Mouse (Mus musculus) erythroblast, embryonic 14.5 days (primary cell): ENCODE data around the gene Eif4g3. TPM values are rescaled to one million over a fixed set of nuclear protein-coding genes. Genes with fewer than 3 reads are reported as not detected.

Experiments used
- H3K27me3 ChIP-seq: 2 replicates; pipeline ENCODE4 v1.6.1; 2012; ENCODE audit warnings: inconsistent platforms; ENCODE audit not compliant: control insufficient read depth
- H3K36me3 ChIP-seq: 2 replicates; pipeline ENCODE4 v1.6.1; 2012; ENCODE audit warnings: mild to moderate bottlenecking, inconsistent platforms; ENCODE audit not compliant: control insufficient read depth
- H3K4me1 ChIP-seq: 2 replicates; pipeline ENCODE4 v1.6.1; 2012; ENCODE audit warnings: inconsistent platforms; ENCODE audit not compliant: control insufficient read depth
- H3K4me3 ChIP-seq: replicated peaks from 2 replicates; pipeline ENCODE3; 2012; ENCODE audit warnings: moderate library complexity, mild to moderate bottlenecking, inconsistent platforms
- H3K9me3 ChIP-seq: 2 replicates; pipeline ENCODE4 v1.6.1; 2012; ENCODE audit warnings: low read length, inconsistent platforms, mixed read lengths; ENCODE audit not compliant: control insufficient read depth
- GATA1 ChIP-seq: IDR thresholded peaks from 2 replicates; pipeline ENCODE4 v1.6.1; 2012; ENCODE audit warnings: low read length, inconsistent platforms, mixed read lengths
- TAL1 ChIP-seq: IDR thresholded peaks from 3 replicates; pipeline ENCODE4 v1.6.1; 2012; ENCODE audit warnings: low read length, inconsistent platforms, mixed read lengths
- polyA plus RNA-seq: library from polyadenylated mRNA; stranded (reverse); fragments of >175 nt; gene quantifications from 2 replicates; pipeline ENCODE4 v1.2.3, GENCODE M21; 2012

Gene Eif4g3
- polyA plus RNA-seq, 1 experiment: 2.9 TPM

DNA sequence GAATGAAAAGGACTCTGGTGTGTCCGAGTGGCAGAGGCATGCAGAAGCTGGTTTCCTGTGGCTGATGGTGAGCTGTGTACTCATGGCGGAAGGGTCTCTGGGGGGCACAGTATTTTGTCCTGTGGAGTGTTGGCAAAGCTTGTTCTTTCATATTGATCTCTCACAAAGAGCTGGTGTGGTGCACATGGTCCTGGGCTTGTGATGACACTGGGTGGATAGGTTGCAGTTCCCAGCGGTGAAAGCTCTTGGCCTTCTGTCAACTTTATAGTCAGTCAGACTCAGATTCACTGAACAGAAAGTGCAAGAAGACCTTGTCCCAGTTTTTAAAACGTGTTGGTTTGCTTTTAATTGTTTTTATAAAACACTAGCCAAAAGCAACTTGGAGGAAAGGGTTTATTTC, 68.3 kb downstream of the Eif4g3 start:
- Histone ChIP-seq H3K9me3 (no peaks in the 10 kb centered on the region), H3K36me3 (peaks cover 45% of the 10 kb centered on the region), H3K4me3 (no peak overlapping the region), H3K27me3 (no peaks in the 10 kb centered on the region), H3K4me1 (peaks cover 11% of the 10 kb centered on the region)
- no peak for TF ChIP-seq GATA1
- TF ChIP-seq TAL1: no peak

DNA sequence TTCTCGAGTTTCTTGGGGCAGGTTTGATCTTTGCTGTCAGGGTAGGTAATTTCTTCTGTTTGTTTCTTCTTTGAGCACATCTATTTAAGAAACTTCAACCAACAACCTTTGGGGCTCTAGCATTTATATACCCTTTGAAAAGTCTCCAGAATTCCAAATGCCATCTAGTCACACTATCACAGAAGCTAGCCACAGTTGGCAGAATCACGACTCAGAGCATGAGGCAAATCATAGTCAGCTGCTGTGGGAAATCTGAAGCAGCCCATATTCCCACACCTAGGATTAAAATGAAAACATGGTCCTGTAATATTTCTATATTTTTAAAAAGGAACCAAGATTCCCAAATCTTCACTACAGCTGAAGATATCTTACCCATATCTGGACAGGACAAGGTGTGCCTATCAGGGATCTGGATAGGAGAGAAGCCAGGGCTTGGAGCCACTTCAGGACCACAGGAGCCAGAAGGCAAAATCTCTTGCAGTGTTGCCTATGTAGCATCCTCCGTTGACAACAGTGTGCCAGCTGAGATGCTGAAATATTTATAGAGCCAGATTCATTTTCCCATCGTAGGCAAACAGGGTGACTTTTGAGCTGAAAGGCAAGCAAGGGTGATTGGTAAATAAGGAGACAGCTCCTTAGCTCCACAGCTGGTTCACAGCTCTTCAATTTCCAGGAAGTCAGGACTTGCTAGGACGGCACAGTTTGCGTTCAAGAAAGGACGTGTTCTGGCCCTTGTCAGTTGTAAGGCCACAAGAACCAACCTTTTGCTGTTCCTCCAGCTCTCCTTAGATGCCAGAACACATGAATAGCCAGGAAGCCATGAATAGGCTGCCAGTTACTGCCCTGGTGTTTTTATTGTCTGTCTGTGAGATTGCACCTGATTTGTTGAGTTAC, 70.8 kb downstream of the Eif4g3 start:
- Histone ChIP-seq H3K4me3 (no peak overlapping the region), H3K4me1 (peaks cover 13% of the 10 kb centered on the region), H3K27me3 (no peaks in the 10 kb centered on the region), H3K9me3 (no peaks in the 10 kb centered on the region), H3K36me3 (peaks cover 47% of the 10 kb centered on the region)
- TF ChIP-seq GATA1: no peak
- TF ChIP-seq TAL1: no peak

DNA sequence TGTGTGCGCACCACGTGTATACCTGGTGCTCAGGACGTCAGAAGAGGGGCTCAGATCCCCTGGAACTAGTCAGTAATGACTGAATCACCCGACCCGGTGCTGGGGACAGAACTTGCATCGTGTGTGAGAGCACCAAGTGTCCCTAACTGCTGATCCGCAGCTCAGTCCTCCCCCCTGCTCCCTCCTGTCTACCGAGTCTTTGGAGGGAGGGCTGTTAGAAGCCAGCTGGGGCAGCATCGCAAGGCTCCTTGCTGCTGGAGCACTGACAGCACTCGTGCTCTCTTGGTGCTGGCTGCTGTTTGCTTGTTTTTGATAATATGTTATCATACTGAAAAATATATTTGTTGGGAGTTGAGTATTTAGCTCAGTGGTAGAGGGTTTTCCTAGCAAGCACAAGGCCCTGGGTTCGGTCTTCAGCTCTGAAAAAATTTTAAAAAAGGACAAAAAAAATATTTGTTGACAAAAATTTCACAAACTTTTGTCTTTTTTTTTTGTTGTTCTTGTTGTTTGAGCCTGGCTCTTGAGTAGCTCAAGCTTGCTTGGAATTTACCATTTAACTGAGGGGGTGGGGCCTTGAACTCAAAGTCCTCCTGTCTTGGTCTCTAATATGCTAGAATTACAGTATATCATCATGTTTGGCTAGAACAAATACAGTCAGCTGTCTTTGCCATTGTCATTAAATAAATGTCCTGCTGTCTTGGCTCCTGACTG, 72.2 kb downstream of the Eif4g3 start:
- Histone ChIP-seq H3K4me1 (peaks cover 13% of the 10 kb centered on the region), H3K9me3 (no peaks in the 10 kb centered on the region), H3K36me3 (peaks cover 47% of the 10 kb centered on the region), H3K27me3 (no peaks in the 10 kb centered on the region), H3K4me3 (no peak overlapping the region)
- no peak for TF ChIP-seq TAL1
- no peak for TF ChIP-seq GATA1

DNA sequence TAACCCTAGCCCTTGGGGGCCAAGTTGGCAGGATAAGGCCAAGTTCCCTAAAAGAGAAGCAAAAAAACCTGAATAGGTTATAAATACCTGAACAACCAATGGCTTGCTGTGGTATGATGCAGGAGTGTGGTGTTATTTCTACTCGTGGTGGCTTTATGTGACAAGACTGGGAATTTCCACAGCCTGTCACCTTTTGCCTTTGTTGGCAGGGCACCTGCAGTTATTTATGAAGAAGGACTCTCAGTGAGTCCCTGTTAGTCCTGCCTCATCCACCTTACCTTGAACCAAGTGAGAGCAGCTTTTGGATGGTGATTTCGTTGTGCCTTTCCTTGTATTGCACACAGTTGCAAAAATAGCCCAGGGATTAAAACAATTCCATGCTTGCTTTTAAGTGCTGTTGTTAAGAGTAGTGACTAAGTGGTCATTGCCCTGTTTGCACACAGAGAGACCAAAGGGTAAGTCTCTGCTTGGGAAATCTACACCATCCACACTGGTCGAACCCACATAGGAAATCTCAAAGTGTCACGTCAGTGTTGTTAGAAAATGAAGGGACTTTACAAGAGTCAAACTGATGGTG, 72.9 kb downstream of the Eif4g3 start:
- H3K4me3 ChIP-seq: no peak overlapping the region
- H3K27me3 ChIP-seq: no peaks in the 10 kb centered on the region
- no peaks in the 10 kb centered on the region for H3K9me3 ChIP-seq
- H3K36me3 ChIP-seq: peaks cover 51% of the 10 kb centered on the region
- H3K4me1 ChIP-seq: peaks cover 13% of the 10 kb centered on the region
- TF ChIP-seq TAL1 (no peak), GATA1 (no peak)

DNA sequence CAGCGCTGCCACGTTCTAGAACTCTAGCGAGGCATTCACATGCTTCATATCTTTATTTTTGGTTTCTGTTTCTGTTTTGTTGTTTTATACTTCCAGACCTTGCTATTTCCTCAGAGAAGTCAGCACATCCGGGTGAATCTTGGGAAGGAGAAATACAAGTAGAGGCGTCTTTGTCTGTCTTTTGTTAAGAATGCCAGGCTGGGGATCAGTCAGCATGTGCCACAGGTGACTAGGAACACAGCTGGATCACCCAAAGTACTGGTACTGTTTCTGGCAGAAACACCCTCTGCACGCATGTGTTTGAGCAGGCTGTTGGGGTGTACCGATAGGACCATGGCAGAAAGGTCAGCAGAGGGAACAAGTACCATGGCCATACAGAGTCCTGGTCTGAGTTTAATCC, 73.6 kb downstream of the Eif4g3 start:
- Histone ChIP-seq H3K36me3 (peaks cover 44% of the 10 kb centered on the region), H3K4me3 (no peak overlapping the region), H3K9me3 (no peaks in the 10 kb centered on the region), H3K4me1 (peaks cover 14% of the 10 kb centered on the region), H3K27me3 (no peaks in the 10 kb centered on the region)
- TF ChIP-seq TAL1: no peak

DNA sequence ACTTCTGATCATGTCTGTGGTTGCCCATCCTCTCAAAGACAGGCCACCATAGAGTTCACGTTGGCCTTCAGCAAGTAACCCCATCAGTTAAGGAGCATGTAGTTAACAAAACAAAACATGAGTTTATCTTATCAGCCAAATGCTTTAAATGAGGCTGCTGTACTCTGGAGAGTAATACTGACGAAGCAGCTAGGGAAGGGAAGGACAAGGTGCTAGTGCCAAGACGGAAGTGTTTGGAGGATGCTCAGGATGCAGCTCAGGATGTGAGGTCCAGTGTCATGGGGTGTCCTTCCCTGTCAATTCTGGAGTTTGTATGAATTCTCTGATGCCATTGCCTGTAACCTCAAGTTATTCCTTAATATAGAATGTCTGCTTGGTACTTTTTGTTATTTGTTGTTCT, 75.0 kb downstream of the Eif4g3 start:
- no peak overlapping the region for H3K4me3 ChIP-seq
- no peak for TF ChIP-seq TAL1
- no peak for TF ChIP-seq GATA1
- H3K9me3 ChIP-seq: no peaks in the 10 kb centered on the region
- peaks cover 15% of the 10 kb centered on the region for H3K4me1 ChIP-seq
- peaks cover 31% of the 10 kb centered on the region for H3K36me3 ChIP-seq
- no peaks in the 10 kb centered on the region for H3K27me3 ChIP-seq

DNA sequence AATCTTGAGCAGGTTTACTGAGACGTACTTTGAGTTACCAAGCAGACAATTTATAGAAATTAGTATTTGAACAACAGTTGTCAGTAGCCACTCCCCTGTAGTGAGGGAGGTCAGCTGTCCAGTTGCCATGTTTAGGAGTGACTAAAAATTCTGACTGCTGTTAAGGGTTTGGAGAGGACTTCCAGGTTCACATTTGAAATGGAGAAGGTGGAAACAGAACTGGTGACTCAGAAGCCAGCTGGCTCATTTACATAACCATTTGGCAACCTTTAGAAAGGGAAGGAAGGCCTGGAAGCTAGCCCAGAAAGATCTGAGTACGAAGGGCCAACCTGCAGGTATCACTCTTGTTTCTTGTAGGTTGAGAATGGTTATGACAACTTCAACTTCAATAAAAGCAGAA, 75.8 kb downstream of the Eif4g3 start:
- Histone ChIP-seq H3K4me3 (no peak overlapping the region), H3K4me1 (peaks cover 15% of the 10 kb centered on the region), H3K27me3 (no peaks in the 10 kb centered on the region), H3K9me3 (no peaks in the 10 kb centered on the region), H3K36me3 (peaks cover 31% of the 10 kb centered on the region)
- TF ChIP-seq TAL1: no peak
- TF ChIP-seq GATA1: no peak

DNA sequence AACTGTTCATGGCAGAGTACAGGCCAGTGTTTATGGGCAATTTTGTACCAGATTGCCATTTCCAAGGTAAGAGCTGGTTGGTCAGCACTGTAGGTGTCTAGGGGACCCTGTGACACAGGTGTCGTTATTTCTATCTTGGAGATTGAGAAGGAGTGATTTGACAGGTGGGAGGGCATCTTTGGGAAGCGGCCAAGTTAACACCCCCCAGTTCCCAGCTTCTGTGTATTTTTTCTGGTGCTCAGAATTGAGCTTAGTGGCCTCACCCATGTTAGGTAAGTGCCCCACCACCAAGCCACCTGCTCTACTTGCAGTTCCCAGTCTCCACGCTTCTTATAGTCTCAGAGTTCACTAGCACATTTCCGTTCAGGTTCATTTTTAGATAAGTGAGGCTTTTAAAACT, 76.5 kb downstream of the Eif4g3 start:
- Histone ChIP-seq H3K4me3 (no peak overlapping the region), H3K36me3 (peaks cover 24% of the 10 kb centered on the region), H3K9me3 (no peaks in the 10 kb centered on the region), H3K27me3 (no peaks in the 10 kb centered on the region), H3K4me1 (peaks cover 11% of the 10 kb centered on the region)
- no peak for TF ChIP-seq GATA1
- no peak for TF ChIP-seq TAL1

DNA sequence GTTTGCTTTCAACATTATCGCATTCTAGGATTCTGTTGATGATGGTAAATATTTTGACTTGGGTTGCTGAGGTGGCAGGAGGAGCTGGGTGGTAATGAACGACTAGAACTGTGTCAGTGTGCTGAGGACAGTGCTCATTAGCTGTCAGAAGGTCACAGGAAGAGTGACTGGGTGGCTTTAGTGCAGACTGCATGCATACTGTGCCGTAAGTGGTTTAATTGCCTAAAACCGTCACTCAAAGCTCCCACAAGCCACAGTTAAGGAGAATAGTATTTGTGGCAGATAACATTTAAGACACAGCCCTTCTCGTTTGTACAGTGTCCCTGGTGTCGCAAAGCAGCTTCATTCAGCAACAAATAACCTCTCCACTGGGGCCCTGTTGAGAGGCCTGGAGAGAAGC, 78.7 kb downstream of the Eif4g3 start:
- no peak for TF ChIP-seq GATA1
- TF ChIP-seq TAL1: no peak
- Histone ChIP-seq H3K27me3 (no peaks in the 10 kb centered on the region), H3K4me1 (peaks cover 4% of the 10 kb centered on the region; the same call in 1 of the 2 replicates), H3K4me3 (no peak overlapping the region), H3K9me3 (no peaks in the 10 kb centered on the region), H3K36me3 (peaks cover 23% of the 10 kb centered on the region)
